Mouse (Mus musculus): ENCODE measurements at regions not wholly inside any gene's neighbourhood (a gene's known extent, or its start where the extent isn't known, plus 50 kb on each side); places are given as distances from the start of the nearest gene placed in this dataset.

DNA sequence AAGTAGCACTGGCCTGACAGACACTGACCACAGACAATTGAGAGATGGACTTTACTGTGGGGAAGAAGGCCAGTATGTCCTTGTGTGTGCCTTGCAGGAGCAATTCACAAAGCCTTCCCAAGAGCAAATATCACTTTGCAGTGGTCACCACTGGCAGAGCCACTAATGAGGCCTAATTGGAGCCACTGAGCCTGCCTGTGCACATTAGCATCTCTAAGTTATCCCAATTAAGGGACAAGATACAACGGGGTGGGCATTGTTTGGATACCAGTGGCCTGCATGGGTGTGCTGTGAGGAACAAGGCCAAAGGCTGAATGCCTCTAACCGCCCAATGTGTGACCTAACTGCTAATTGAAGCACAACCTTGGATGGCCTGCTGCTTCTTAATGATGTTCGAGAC is 433.4 kb upstream of the Ptbp2 start:
- no peaks in the 10 kb centered on the region for H3K9me3 ChIP-seq
- H3K4me3 ChIP-seq: no peak overlapping the region
- H3K4me1 ChIP-seq: peaks cover 5% of the 10 kb centered on the region; the same call in 1 of the 2 replicates
- no peak for ATAC-seq (ENCODE audit: extremely low read depth, insufficient number of reproducible peaks, low FRiP score, low TSS enrichment)
- 61% methylated on average over 3 of the region's 3 CpGs for WGBS
- no peaks in the 10 kb centered on the region for H3K27me3 ChIP-seq (replicated peaks)
- no peak overlapping the region for H3K4me2 ChIP-seq
- H3K9ac ChIP-seq: no peak overlapping the region
- H3K36me3 ChIP-seq: no peaks in the 10 kb centered on the region
- H3K27ac ChIP-seq (replicated peaks): no peak overlapping the region

DNA sequence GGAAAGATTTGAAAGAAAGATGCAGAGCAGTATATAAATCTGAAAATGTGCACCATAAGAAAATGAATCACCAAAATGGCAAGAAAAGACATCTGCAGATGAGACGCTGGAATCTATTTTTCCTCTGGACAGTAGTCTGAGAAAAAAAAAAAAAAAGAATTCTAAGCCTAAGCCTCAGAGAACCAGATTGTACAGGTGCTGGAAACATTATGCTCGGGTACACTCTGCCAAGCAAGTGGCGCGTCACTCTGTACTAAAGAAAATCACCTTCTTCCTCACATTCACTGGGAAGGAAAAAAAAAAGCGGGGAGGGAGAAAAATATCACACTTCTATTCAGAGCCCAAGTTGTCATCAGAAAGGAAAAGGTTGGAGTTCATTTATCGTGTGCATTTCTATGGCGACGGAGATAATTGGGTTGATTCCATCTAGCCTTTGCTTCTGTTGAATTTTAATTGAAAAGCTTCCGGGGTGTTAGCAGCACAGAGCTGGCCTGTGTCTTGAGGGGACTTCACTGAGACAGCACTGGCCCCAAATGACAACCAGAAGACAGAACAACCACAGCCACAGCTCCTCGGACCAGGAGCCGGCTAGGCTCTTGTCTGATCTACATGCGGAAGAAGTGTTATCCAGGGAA is 430.5 kb upstream of the Ptbp2 start:
- Histone ChIP-seq H3K9ac (no peak overlapping the region), H3K27ac (replicated peaks) (no peak overlapping the region), H3K27me3 (replicated peaks) (no peaks in the 10 kb centered on the region), H3K36me3 (no peaks in the 10 kb centered on the region), H3K4me1 (peaks cover 5% of the 10 kb centered on the region; the same call in 1 of the 2 replicates), H3K4me3 (no peak overlapping the region), H3K9me3 (no peaks in the 10 kb centered on the region), H3K4me2 (no peak overlapping the region)
- WGBS: 73% methylated on average over 12 of the region's 12 CpGs
- ATAC-seq (ENCODE audit: extremely low read depth, insufficient number of reproducible peaks, low FRiP score, low TSS enrichment): no peak

DNA sequence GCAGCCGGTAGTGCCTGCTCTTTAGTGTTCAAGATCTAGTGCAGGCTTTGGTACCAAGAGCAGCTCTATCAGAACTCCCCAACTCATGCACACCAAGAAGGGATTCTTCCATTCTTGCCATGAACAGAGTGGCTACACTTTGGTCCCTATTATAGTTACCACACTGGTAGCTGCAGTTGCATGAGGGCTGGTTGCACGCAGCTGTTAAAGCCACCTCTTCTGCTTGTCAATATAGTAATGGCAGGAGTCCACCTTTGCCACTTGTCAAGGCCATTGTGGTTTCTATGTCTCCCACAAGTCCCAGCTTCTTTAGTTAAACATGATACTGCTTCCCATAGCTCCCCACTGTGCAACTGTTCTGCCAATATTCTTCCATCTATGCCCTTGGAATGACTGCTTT is 415.1 kb upstream of the Ptbp2 start:
- no peak overlapping the region for H3K9ac ChIP-seq
- H3K36me3 ChIP-seq: no peaks in the 10 kb centered on the region
- H3K27me3 ChIP-seq (replicated peaks): no peaks in the 10 kb centered on the region
- no peaks in the 10 kb centered on the region for H3K4me1 ChIP-seq
- H3K4me2 ChIP-seq: no peak overlapping the region
- no peaks in the 10 kb centered on the region for H3K9me3 ChIP-seq
- ATAC-seq (ENCODE audit: extremely low read depth, insufficient number of reproducible peaks, low FRiP score, low TSS enrichment): no peak
- no peak overlapping the region for H3K27ac ChIP-seq (replicated peaks)
- H3K4me3 ChIP-seq: no peak overlapping the region
- 85% methylated on average over 2 of the region's 2 CpGs for WGBS

DNA sequence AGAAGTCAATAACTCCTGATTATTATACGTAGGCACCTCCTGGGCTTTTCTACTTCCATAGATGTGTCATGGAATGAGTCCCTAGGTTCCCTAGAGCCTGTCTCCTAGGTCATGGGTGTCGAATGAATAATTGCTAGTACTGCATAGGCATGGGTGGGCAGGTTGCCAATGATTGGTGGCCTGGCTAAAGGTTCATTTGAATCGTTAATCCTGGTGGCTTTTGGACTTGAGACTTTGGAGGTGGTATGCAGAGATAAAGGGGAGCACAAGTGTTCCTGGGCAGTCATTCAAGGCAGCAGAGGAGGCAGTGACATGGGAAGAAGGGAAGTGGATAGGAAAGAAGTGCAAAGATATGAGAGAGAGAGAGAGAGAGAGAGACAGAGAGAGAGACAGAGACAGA is 410.2 kb upstream of the Ptbp2 start:
- Histone ChIP-seq H3K4me1 (peaks cover 3% of the 10 kb centered on the region; the same call in 1 of the 2 replicates), H3K4me3 (no peak overlapping the region), H3K27ac (replicated peaks) (no peak overlapping the region), H3K9me3 (no peaks in the 10 kb centered on the region), H3K27me3 (replicated peaks) (no peaks in the 10 kb centered on the region), H3K4me2 (no peak overlapping the region), H3K9ac (no peak overlapping the region), H3K36me3 (no peaks in the 10 kb centered on the region)
- 60% methylated on average over 3 of the region's 3 CpGs for WGBS
- ATAC-seq (ENCODE audit: extremely low read depth, insufficient number of reproducible peaks, low FRiP score, low TSS enrichment): no peak

DNA sequence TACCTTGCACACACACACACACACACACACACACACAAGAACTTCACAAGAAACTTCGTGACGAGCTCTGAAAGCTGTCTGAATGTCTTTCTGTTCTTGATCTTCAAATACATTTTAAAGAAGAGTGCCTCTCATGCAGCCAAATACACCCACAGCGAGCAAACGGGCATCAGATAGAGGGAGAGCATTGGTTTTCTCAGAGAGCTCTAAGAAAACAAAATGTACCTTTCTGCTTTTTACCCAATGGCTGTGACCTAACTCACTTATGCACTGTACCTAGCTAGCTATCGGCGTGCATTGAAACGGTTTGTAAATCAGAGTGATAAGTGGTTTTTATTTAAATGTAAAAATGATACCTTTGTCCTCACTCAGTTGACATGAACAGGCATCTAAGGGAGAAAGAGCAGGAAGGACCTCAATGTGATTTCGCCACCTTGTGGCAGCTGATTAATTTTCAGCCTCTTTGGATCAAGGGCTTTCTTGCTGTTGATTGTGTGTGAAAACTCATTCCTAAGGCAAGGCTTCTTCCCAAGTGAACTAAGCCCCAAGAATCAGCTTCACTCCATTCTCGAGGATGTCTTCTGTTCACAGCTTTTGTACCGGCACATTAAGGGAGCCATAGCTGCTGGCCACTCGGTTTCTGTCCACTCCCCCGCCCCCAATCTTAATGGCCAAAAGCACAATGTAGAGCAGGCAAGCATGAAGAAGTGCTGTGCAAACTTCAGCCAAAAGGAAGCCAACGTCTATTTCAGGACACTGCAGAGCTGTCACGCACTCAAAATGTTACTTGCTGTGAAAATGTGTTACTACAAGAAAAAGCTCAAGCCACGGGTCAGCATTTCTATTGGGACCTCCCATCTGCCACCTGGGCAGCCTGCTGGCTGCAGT is 408.4 kb upstream of the Ptbp2 start:
- Histone ChIP-seq H3K4me2 (peak overlapping the region; percentile 48), H3K36me3 (no peaks in the 10 kb centered on the region), H3K9ac (no peak overlapping the region), H3K27me3 (replicated peaks) (no peaks in the 10 kb centered on the region), H3K4me3 (peak overlapping the region; percentile 3; the same call in 1 of the 2 replicates), H3K27ac (replicated peaks) (no peak overlapping the region), H3K4me1 (peaks cover 3% of the 10 kb centered on the region; the same call in 1 of the 2 replicates), H3K9me3 (no peaks in the 10 kb centered on the region)
- no peak for ATAC-seq (ENCODE audit: extremely low read depth, insufficient number of reproducible peaks, low FRiP score, low TSS enrichment)
- WGBS: 36% methylated on average over 15 of the region's 15 CpGs

DNA sequence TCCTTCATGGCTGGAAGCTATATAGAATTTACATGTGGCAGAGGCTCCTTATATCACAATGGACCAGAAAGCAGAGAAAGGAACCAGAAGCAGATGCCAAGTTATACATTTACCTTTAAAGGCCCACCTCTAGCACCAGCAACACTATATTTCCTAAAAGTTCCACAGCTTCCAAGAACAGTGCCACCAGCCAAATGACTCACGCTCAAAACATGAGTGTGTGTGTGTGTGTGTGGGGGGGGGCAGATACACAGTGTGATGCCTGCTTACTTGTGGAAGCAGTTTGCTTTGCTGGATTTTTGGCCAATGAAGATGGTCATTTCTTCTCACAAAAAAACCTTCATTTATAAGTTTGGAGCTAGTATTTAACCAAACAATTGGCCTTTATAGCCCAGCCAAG is 405.3 kb upstream of the Ptbp2 start:
- Histone ChIP-seq H3K27me3 (replicated peaks) (no peaks in the 10 kb centered on the region), H3K27ac (replicated peaks) (no peak overlapping the region), H3K4me2 (no peak overlapping the region), H3K36me3 (no peaks in the 10 kb centered on the region), H3K9ac (no peak overlapping the region), H3K4me3 (no peak overlapping the region), H3K4me1 (peaks cover 3% of the 10 kb centered on the region; the same call in 1 of the 2 replicates), H3K9me3 (no peaks in the 10 kb centered on the region)
- WGBS: 89% methylated on average over 1 of the region's 1 CpGs
- no peak for ATAC-seq (ENCODE audit: extremely low read depth, insufficient number of reproducible peaks, low FRiP score, low TSS enrichment)

DNA sequence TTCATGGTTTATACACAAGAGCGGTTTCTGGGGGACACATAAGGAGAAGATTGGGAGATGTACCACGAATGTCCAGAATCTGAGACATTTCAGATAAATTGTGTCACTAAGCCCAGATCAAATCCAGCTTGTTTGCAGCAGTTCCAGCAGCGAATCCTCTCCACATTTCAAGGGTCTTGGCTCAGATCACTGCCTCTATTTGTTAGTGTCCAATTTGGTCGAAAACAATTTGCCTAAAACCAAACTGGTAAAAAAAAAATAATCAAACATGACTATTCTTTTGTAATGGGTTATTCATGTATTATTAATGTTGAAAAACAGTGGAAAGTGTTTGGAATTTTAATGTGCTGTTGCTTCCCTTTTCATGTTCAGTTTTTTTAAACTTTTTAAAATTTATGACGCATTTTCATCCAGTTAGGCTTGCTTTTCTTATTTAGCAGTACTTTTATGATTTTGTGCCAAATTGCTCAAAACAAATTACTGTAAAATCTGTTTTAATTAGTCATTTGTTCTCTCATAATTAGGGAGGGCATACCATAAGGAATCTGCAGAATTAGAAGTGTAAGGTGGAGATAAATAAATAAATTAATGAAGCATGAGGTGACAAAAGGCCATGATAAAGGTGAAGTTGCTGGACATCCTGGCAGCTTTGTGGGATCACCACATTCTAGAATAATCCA is 396.8 kb upstream of the Ptbp2 start:
- Histone ChIP-seq H3K9me3 (no peaks in the 10 kb centered on the region), H3K9ac (no peak overlapping the region), H3K4me3 (no peak overlapping the region), H3K27me3 (replicated peaks) (no peaks in the 10 kb centered on the region), H3K4me1 (0 out of 2 replicates have a peak, but pooled peaks cover under 1% of the 10 kb centered on the region), H3K4me2 (no peak overlapping the region), H3K36me3 (no peaks in the 10 kb centered on the region), H3K27ac (replicated peaks) (no peak overlapping the region)
- no peak for ATAC-seq (ENCODE audit: extremely low read depth, insufficient number of reproducible peaks, low FRiP score, low TSS enrichment)
- 73% methylated on average over 5 of the region's 5 CpGs for WGBS

DNA sequence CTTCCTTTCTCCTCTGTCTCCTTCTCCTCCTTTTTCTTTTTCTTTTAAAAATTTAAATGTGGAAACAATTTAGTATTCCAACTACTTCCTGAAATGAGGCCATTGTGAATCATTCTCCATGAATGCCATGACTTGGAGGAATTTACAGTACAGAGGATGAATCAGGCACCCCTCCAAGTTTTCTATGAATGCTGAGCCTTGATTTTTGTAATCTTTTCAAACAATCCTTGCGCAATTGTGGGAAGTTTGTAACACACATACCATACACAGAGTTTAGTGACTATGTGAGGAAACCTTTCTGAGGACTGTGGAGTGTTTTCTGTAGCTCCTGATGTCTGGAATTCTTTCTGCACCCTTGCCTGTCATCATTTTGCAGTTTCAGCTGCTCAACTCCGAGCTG is 391.4 kb upstream of the Ptbp2 start:
- H3K27me3 ChIP-seq (replicated peaks): no peaks in the 10 kb centered on the region
- WGBS: 28% methylated on average over 2 of the region's 2 CpGs
- peaks cover 5% of the 10 kb centered on the region; the same call in 1 of the 2 replicates for H3K4me1 ChIP-seq
- H3K36me3 ChIP-seq: no peaks in the 10 kb centered on the region
- H3K9ac ChIP-seq: no peak overlapping the region
- no peak overlapping the region for H3K27ac ChIP-seq (replicated peaks)
- no peak overlapping the region for H3K4me2 ChIP-seq
- H3K4me3 ChIP-seq: no peak overlapping the region
- ATAC-seq (ENCODE audit: extremely low read depth, insufficient number of reproducible peaks, low FRiP score, low TSS enrichment): no peak
- no peaks in the 10 kb centered on the region for H3K9me3 ChIP-seq
